Mouse (Mus musculus) kidney, adult 11 months (tissue): ENCODE data around the gene Gm11027.
A peak's percentile ranks its signal among the peaks of the same experiment; 100 is the strongest.
"Not testable (repeated sequence)": the region's sequence is repeated elsewhere in the genome, so short reads cannot be mapped to it uniquely, and the experiment has no call there.

Source experiments
- DNase-seq: peaks from one replicate; pipeline ENCODE4 v3.0.0; 2022

Gm11027 gene

GRCm38 (mm10) chr12:116275086-116275485, at the start of gene Gm11027:
Gene Gm11027, plus strand, starts transcription at chr12:116275386.
- not testable (repeated sequence) for DNase-seq

- no peak for DNase-seq
These were observed 48.7 kb upstream of the Gm11027 start for GRCm38 (mm10) chr12:116226289-116227057.

GRCm38 (mm10) chr12:116229451-116229850, 45.7 kb upstream of the Gm11027 start:
- DNase-seq, result no peak

GRCm38 (mm10) chr12:116231612-116232011, 43.6 kb upstream of the Gm11027 start:
- peak; percentile 73 for DNase-seq

- DNase-seq, result no peak
These were observed 43.1 kb upstream of the Gm11027 start for GRCm38 (mm10) chr12:116232061-116232460.

- DNase-seq, result no peak
These were observed 39.8 kb upstream of the Gm11027 start for GRCm38 (mm10) chr12:116235356-116235755.

- DNase-seq, result no peak
These were observed 38.5 kb upstream of the Gm11027 start for GRCm38 (mm10) chr12:116236658-116237057.

GRCm38 (mm10) chr12:116238370-116238769, 36.8 kb upstream of the Gm11027 start:
- no peak for DNase-seq

GRCm38 (mm10) chr12:116238803-116239202, 36.4 kb upstream of the Gm11027 start:
- no peak for DNase-seq

- no peak for DNase-seq
These were observed 30.6 kb upstream of the Gm11027 start for GRCm38 (mm10) chr12:116244601-116245000.

GRCm38 (mm10) chr12:116254652-116255051, 20.5 kb upstream of the Gm11027 start:
- DNase-seq, result no peak

- no peak for DNase-seq
These were observed 19.6 kb upstream of the Gm11027 start for GRCm38 (mm10) chr12:116255636-116256035.

- DNase-seq, result no peak
These were observed 16.9 kb upstream of the Gm11027 start for GRCm38 (mm10) chr12:116258321-116258720.

GRCm38 (mm10) chr12:116262555-116263341, 12.4 kb upstream of the Gm11027 start, which contains the start of gene Wdr60:
Gene Wdr60, minus strand, starts transcription at chr12:116263022.
- peak; percentile 87 for DNase-seq

- DNase-seq, result no peak
These were observed 10.4 kb upstream of the Gm11027 start for GRCm38 (mm10) chr12:116264756-116265155.

GRCm38 (mm10) chr12:116265275-116265674, 9.9 kb upstream of the Gm11027 start:
- no peak for DNase-seq

GRCm38 (mm10) chr12:116269450-116269849, 5.7 kb upstream of the Gm11027 start:
- no peak for DNase-seq

- no peak for DNase-seq
These were observed 4.6 kb upstream of the Gm11027 start for GRCm38 (mm10) chr12:116270538-116270937.

GRCm38 (mm10) chr12:116271071-116271470, 4.1 kb upstream of the Gm11027 start:
- DNase-seq, result no peak

- DNase-seq, result no peak
These were observed 1.5 kb upstream of the Gm11027 start for GRCm38 (mm10) chr12:116273733-116274132.

- DNase-seq, result no peak
These were observed 445 bp downstream of the Gm11027 start for GRCm38 (mm10) chr12:116275631-116276030.

- DNase-seq, result no peak
These were observed 1.8 kb downstream of the Gm11027 start for GRCm38 (mm10) chr12:116276961-116277360.

- DNase-seq, result no peak
These were observed 3.4 kb downstream of the Gm11027 start for GRCm38 (mm10) chr12:116278541-116278940.

GRCm38 (mm10) chr12:116279181-116279580, 4.0 kb downstream of the Gm11027 start:
- DNase-seq, result no peak
